Mouse (Mus musculus) layer of hippocampus, postnatal 10 days (tissue): Measurements from ENCODE around the gene Erbb2. TPM values are rescaled to one million over a fixed set of nuclear protein-coding genes. Genes with fewer than 3 reads are reported as not detected.

ENCODE experiments used
- DNase-seq, 2 experiments: peaks; one replicate each; pipeline ENCODE4 v3.0.0; 2021; ENCODE audit warnings: low spot score in 2 of 2
- total RNA-seq, 2 experiments: library from RNA; stranded (reverse); gene quantifications; 2 replicates each; pipeline ENCODE4 v1.2.3; 2021

The Erbb2 gene
- total RNA-seq, 2 experiments from 2014 or later: 3.3 to 4.2 TPM

- no peak for DNase-seq
Measured at GRCm38 (mm10) chr11:98384721-98385637, 27.3 kb upstream of the Erbb2 start.

GRCm38 (mm10) chr11:98385638-98386585, 26.4 kb upstream of the Erbb2 start, which contains the start of gene Pnmt:
Pnmt (plus strand) TSS chr11:98386450.
- DNase-seq: no peak

GRCm38 (mm10) chr11:98386596-98386995, 25.7 kb upstream of the Erbb2 start:
- DNase-seq: no peak

- no peak for DNase-seq
Measured at GRCm38 (mm10) chr11:98387056-98387577, 25.2 kb upstream of the Erbb2 start.

GRCm38 (mm10) chr11:98388282-98388681, 24.0 kb upstream of the Erbb2 start:
- DNase-seq: no peak

- DNase-seq: peak; percentile 63 to 76
Measured at GRCm38 (mm10) chr11:98389221-98389780, 23.0 kb upstream of the Erbb2 start.

GRCm38 (mm10) chr11:98390141-98390540, 22.1 kb upstream of the Erbb2 start:
- DNase-seq: no peak

GRCm38 (mm10) chr11:98392034-98392433, 20.2 kb upstream of the Erbb2 start:
- DNase-seq: no peak

GRCm38 (mm10) chr11:98392645-98393044, 19.6 kb upstream of the Erbb2 start:
- no peak for DNase-seq

GRCm38 (mm10) chr11:98393317-98393716, 19.0 kb upstream of the Erbb2 start:
- DNase-seq: no peak

GRCm38 (mm10) chr11:98394301-98394700, 18.0 kb upstream of the Erbb2 start:
- no peak for DNase-seq

GRCm38 (mm10) chr11:98395041-98395440, 17.2 kb upstream of the Erbb2 start:
- no peak for DNase-seq

- no peak for DNase-seq
Measured at GRCm38 (mm10) chr11:98397946-98398345, 14.3 kb upstream of the Erbb2 start.

GRCm38 (mm10) chr11:98400161-98400726, 12.0 kb upstream of the Erbb2 start, which contains the start of gene Pgap3:
Pgap3 (minus strand) TSS chr11:98400490.
- DNase-seq: peak; percentile 88 to 90

- no peak for DNase-seq
Measured at GRCm38 (mm10) chr11:98400816-98401215, 11.5 kb upstream of the Erbb2 start.

- no peak for DNase-seq
Measured at GRCm38 (mm10) chr11:98406621-98407020, 5.6 kb upstream of the Erbb2 start.

- no peak for DNase-seq
Measured at GRCm38 (mm10) chr11:98408872-98409271, 3.4 kb upstream of the Erbb2 start.

GRCm38 (mm10) chr11:98409341-98409822, 2.9 kb upstream of the Erbb2 start:
- DNase-seq: no peak

GRCm38 (mm10) chr11:98412797-98413301, 579 bp downstream of the Erbb2 start:
- peak in 1 of 2 experiments; percentile 21 for DNase-seq

- no peak for DNase-seq
Measured at GRCm38 (mm10) chr11:98413731-98414130, 1.5 kb downstream of the Erbb2 start.
